Mouse (Mus musculus) small intestine, adult 2 months (tissue): ENCODE results near the gene Stk33. TPM values are rescaled to one million over a fixed set of nuclear protein-coding genes. Genes with fewer than 3 reads are reported as not detected.

ENCODE experiments used
- H3K27ac ChIP-seq: fragments of 200-500 bp; 2 replicates; pipeline ENCODE4 v1.5.1; 2012; ENCODE audit warnings: low read depth, low read length, control low read depth, inconsistent platforms; ENCODE audit not compliant: insufficient read depth
- H3K27me3 ChIP-seq: fragments of 200-500 bp; 2 replicates; pipeline ENCODE4 v1.6.1; 2012; ENCODE audit warnings: mild to moderate bottlenecking, moderate library complexity, low read length, inconsistent platforms; ENCODE audit not compliant: control insufficient read depth, insufficient read depth
- H3K36me3 ChIP-seq: fragments of 200-500 bp; 2 replicates; pipeline ENCODE4 v1.6.1; 2012; ENCODE audit warnings: mild to moderate bottlenecking, low read length, control low read depth, inconsistent platforms; ENCODE audit not compliant: control insufficient read depth, insufficient read depth
- H3K4me1 ChIP-seq: fragments of 200-500 bp; 2 replicates; pipeline ENCODE4 v1.6.1; 2012; ENCODE audit warnings: low read length, inconsistent platforms, mixed read lengths; ENCODE audit not compliant: control insufficient read depth, insufficient read depth, insufficient read length
- H3K4me3 ChIP-seq: fragments of 200-500 bp; 2 replicates; pipeline ENCODE4 v1.5.1; 2012; ENCODE audit warnings: low read depth, mild to moderate bottlenecking, control low read depth, inconsistent platforms, low read length, moderate library complexity
- CTCF ChIP-seq: fragments of 200-500 bp; IDR thresholded peaks from 2 replicates; pipeline ENCODE4 v1.5.1; 2012; ENCODE audit warnings: low read depth, mild to moderate bottlenecking, control low read depth, inconsistent platforms, low read length, moderate library complexity, mixed read lengths; ENCODE audit not compliant: insufficient replicate concordance, insufficient read length; ENCODE audit errors: extremely low read depth
- POLR2A ChIP-seq: fragments of 200-500 bp; IDR thresholded peaks from 2 replicates; pipeline ENCODE4 v1.6.1; 2012; ENCODE audit warnings: low read depth, mild to moderate bottlenecking, control low read depth, inconsistent platforms, low read length, moderate library complexity
- WGBS: fragments of 180-500 bp; shearing (Covaris S2); methylation state at CpG from one replicate; pipeline ENCODE4 v1.1.7; 2018; 5-methylcytosine and 5-hydroxymethylcytosine counted together
- polyA plus RNA-seq: library from polyadenylated mRNA; depleted of rRNA; stranded (reverse); fragments of >200 nt; gene quantifications from 2 replicates; pipeline ENCODE4 v1.2.3, GENCODE M21; 2012

Stk33 gene
- polyA plus RNA-seq, 1 experiment: not detected

DNA sequence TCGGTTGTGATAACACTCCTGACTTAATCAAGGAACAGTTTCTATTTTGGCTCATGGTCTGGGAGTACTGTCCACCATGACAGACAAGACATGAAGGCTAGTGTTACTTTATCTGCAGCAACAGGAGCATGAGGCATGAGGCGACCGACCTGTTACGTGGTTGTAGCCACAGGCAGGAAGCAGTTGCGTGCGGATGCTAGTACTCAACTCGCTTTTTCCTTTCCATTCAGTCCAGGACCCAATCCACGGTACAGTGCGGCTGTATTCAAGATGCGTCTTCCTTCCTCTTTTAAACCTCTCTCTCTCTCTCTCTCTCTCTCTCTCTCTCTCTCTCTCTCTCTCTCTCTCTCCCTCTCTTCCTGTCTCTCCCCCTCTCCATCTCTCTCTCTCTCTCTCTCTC is 194.1 kb downstream of the Stk33 start:
- WGBS: 89% methylated on average over 10 of the region's 10 CpGs
- H3K4me3 ChIP-seq: no peak overlapping the region
- no peak for TF ChIP-seq CTCF
- TF ChIP-seq POLR2A: no peak

GRCm38 (mm10) chr7:109241313-109241712 is 197.6 kb downstream of the Stk33 start:
- WGBS: 22% methylated on average over 19 of the region's 19 CpGs
- no peaks in the 10 kb centered on the region for H3K36me3 ChIP-seq
- H3K27me3 ChIP-seq: no peaks in the 10 kb centered on the region
- no peaks in the 10 kb centered on the region for H3K4me1 ChIP-seq
- no peak overlapping the region for H3K27ac ChIP-seq
- H3K4me3 ChIP-seq: no peak overlapping the region
- no peak for TF ChIP-seq CTCF
- no peak for TF ChIP-seq POLR2A

More for the DNA sequence above, 194.1 kb downstream of the Stk33 start:
- Histone ChIP-seq H3K27ac (no peak overlapping the region), H3K4me1 (no peaks in the 10 kb centered on the region), H3K27me3 (no peaks in the 10 kb centered on the region), H3K36me3 (no peaks in the 10 kb centered on the region)

GRCm38 (mm10) chr7:109239346-109239745 is 199.5 kb downstream of the Stk33 start:
- TF ChIP-seq CTCF (no peak), POLR2A (no peak)
- no peaks in the 10 kb centered on the region for H3K4me1 ChIP-seq
- H3K27ac ChIP-seq: no peak overlapping the region
- no peaks in the 10 kb centered on the region for H3K27me3 ChIP-seq
- no peaks in the 10 kb centered on the region for H3K36me3 ChIP-seq
- H3K4me3 ChIP-seq: no peak overlapping the region
- 52% methylated on average over 1 of the region's 1 CpGs for WGBS

DNA sequence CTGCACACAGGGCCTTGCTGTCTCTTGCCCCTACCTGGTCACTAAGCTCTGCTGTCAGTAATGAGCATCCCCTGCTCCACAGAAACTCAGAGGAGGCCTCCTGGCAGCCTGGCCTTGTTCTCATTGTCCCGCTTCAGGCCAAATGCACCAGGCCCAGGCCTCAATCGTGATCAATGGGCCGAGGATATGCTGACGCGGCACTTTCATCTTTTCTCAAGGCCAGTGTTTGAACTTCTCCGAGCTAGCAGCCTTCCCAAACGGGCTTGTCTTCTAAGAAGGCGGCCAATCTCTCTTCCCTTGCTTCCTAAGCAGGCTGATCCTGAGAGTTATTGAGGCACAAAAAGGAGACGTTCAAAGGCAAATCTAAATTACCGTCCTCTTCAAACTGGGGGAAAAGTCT is 200.2 kb downstream of the Stk33 start:
- 78% methylated on average over 10 of the region's 10 CpGs for WGBS
- H3K4me3 ChIP-seq: no peak overlapping the region
- no peak overlapping the region for H3K27ac ChIP-seq
- no peaks in the 10 kb centered on the region for H3K27me3 ChIP-seq
- no peaks in the 10 kb centered on the region for H3K4me1 ChIP-seq
- no peak for TF ChIP-seq CTCF
- no peak for TF ChIP-seq POLR2A
- no peaks in the 10 kb centered on the region for H3K36me3 ChIP-seq

DNA sequence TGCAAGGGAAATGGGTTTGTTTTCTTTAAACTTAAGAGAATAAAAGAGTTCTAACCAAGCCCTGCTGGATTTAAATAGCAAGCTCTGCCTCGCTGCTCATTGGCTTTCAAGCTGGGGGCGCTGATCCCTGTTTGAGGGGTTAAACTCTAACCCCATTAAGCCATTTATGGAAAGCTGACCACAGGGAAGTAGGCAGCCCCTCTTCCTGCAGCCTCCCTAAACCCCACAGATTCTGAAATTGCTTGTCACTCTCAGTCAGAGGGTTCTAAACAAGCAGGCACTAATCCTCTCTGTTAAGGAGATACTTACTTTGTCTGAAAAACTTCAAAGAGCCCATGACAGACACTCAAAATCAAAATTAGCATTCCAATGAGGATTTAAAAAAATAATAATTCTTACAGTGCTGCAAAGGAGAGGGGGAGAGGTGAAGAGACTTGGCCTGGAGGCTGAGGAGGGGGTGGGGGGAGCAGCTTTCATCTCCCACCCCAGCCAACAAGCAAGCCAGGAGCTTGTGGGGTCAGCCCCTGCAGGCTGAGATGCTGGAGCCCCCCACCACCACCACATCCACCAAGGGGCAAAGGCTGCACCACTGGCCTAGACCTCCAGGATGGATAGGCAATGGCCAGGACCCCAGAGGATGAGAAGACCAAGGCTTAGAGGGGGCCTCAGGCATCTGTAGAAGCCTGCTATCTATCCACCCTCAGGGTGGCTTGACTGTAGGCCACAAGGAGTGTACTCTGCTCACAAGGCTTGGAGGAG is 203.8 kb downstream of the Stk33 start:
- H3K4me3 ChIP-seq: no peak overlapping the region
- H3K27me3 ChIP-seq: no peaks in the 10 kb centered on the region
- WGBS: 41% methylated on average over 2 of the region's 2 CpGs
- H3K36me3 ChIP-seq: no peaks in the 10 kb centered on the region
- no peak overlapping the region for H3K27ac ChIP-seq
- TF ChIP-seq POLR2A (no peak), CTCF (no peak)
- no peaks in the 10 kb centered on the region for H3K4me1 ChIP-seq

DNA sequence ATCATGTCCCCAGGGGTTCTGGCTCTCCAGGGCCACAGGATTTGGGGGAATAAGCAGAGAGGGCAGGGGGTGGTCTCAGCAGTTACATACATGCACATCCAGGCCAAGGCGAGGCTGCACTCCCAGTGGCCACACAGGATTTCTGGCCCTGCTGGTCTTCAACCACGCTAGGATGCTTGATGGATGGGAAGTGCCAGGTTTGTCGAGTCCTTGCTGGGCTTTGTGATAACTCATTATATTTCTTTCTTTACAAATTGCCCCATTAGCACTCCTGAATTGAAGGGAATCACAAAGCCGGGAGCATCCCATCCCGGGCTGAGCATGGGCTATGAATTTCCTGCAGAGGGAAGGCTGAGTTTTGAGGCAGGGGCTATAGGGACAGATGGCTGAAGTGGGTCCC is 204.4 kb downstream of the Stk33 start:
- Histone ChIP-seq H3K27ac (no peak overlapping the region), H3K4me3 (no peak overlapping the region), H3K4me1 (no peaks in the 10 kb centered on the region), H3K36me3 (no peaks in the 10 kb centered on the region), H3K27me3 (no peaks in the 10 kb centered on the region)
- TF ChIP-seq POLR2A (no peak), CTCF (no peak)
- 53% methylated on average over 5 of the region's 5 CpGs for WGBS

DNA sequence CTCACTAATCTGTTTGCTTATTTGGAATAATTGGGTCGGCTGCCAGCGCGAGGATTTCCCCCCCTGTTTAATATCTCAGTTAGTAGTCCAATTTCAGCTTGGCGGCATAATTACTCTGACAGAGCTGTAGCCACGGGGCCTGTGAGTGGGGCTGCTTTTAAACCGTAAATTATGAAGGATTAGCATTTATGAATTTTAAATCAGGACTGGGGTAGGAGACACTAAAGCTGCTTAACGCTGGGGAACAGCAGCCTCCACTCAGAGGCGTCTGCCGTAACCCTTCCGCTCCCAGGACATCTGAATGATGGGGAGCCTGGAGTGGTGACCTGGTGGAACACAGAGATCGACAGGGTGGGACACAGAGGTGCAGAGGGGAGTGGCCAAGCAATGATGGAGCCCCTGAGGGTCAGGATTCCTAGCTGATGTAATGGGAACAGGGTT is 207.0 kb downstream of the Stk33 start:
- WGBS: 66% methylated on average over 11 of the region's 11 CpGs
- no peak overlapping the region for H3K4me3 ChIP-seq
- H3K27ac ChIP-seq: no peak overlapping the region
- TF ChIP-seq CTCF: no peak
- TF ChIP-seq POLR2A: no peak
- H3K36me3 ChIP-seq: no peaks in the 10 kb centered on the region
- H3K27me3 ChIP-seq: no peaks in the 10 kb centered on the region
- H3K4me1 ChIP-seq: no peaks in the 10 kb centered on the region

DNA sequence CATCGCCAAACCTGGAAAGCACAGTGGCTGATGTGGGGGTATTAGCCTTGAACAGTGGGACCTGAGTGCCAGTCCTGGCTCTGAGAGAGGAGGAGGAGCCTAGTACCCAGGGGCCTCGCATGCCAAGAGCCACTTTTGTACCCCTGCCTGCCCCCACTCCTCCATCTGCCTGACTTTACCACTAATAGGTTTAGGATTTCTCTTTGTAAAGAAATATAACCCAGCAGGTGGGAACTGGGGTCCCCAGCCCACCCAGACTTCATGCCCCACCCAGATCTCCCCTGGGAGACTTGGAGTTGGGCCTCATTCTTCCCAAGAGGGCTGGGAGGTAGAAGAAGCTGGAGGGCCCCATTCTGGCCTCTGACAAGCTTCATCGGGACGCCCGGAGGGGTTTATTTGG is 207.6 kb downstream of the Stk33 start:
- TF ChIP-seq POLR2A (no peak), CTCF (no peak)
- Histone ChIP-seq H3K36me3 (no peaks in the 10 kb centered on the region), H3K27ac (no peak overlapping the region), H3K4me1 (no peaks in the 10 kb centered on the region), H3K4me3 (no peak overlapping the region), H3K27me3 (no peaks in the 10 kb centered on the region)
- WGBS: 72% methylated on average over 5 of the region's 5 CpGs
